Mouse (Mus musculus) embryonic fibroblast, embryonic 13.5 days (primary cell): ENCODE data around the gene Unc119b. TPM values are rescaled to one million over a fixed set of nuclear protein-coding genes. Genes with fewer than 3 reads are reported as not detected.

Experiments used
- H3K27ac ChIP-seq: 2 replicates; pipeline ENCODE4 v1.5.1; 2012; ENCODE audit warnings: low read length, control low read depth, inconsistent platforms; ENCODE audit not compliant: insufficient read depth
- H3K4me1 ChIP-seq: 2 replicates; pipeline ENCODE4 v1.6.1; 2011; ENCODE audit warnings: low read length; ENCODE audit not compliant: control insufficient read depth, insufficient read depth
- H3K4me3 ChIP-seq: 2 replicates; pipeline ENCODE4 v1.5.1; 2011; ENCODE audit warnings: mild to moderate bottlenecking, control low read depth, low read length; ENCODE audit not compliant: insufficient read depth
- CTCF ChIP-seq: IDR thresholded peaks from 2 replicates; pipeline ENCODE4 v1.5.1; 2011; ENCODE audit warnings: mild to moderate bottlenecking, control low read depth, low read length, moderate library complexity, borderline replicate concordance; ENCODE audit not compliant: insufficient read depth
- POLR2A ChIP-seq: IDR thresholded peaks from 2 replicates; pipeline ENCODE4 v1.6.1; 2011; ENCODE audit warnings: low read depth, mild to moderate bottlenecking, control low read depth, low read length, moderate library complexity
- polyA plus RNA-seq: library from polyadenylated mRNA; stranded (reverse); fragments of >200 nt; gene quantifications from 2 replicates; pipeline ENCODE4 v1.2.4, GENCODE M21; 2011; ENCODE audit warnings: low read depth; ENCODE audit not compliant: missing spikeins, insufficient read length

The Unc119b gene
- polyA plus RNA-seq, 1 experiment: 19.8 TPM

GRCm38 (mm10) chr5:115099991-115100390 is 34.8 kb downstream of the Unc119b start:
- TF ChIP-seq CTCF (no peak), POLR2A (no peak)
- Histone ChIP-seq H3K4me3 (no peak overlapping the region), H3K27ac (no peak overlapping the region), H3K4me1 (no peaks in the 10 kb centered on the region)

- Histone ChIP-seq H3K27ac (no peak overlapping the region), H3K4me1 (no peaks in the 10 kb centered on the region), H3K4me3 (no peak overlapping the region)
- no peak for TF ChIP-seq POLR2A
- no peak for TF ChIP-seq CTCF
These were observed 35.2 kb downstream of the Unc119b start for GRCm38 (mm10) chr5:115099530-115099929.

GRCm38 (mm10) chr5:115098195-115098594 is 36.6 kb downstream of the Unc119b start, which contains the start of gene Gm10401:
Gene Gm10401 (minus strand): TSS chr5:115098295.
- Histone ChIP-seq H3K4me1 (no peaks in the 10 kb centered on the region), H3K27ac (no peak within 1 kb of the TSS), H3K4me3 (no peak within 1 kb of the TSS)
- TF ChIP-seq CTCF: no peak
- no peak for TF ChIP-seq POLR2A

- no peak for TF ChIP-seq POLR2A
- H3K4me1 ChIP-seq: peaks cover 3% of the 10 kb centered on the region; the same call in 1 of the 2 replicates
- no peak overlapping the region for H3K27ac ChIP-seq
- H3K4me3 ChIP-seq: no peak overlapping the region
These were observed 43.0 kb downstream of the Unc119b start for GRCm38 (mm10) chr5:115091776-115092175.

GRCm38 (mm10) chr5:115091015-115091414 is 43.8 kb downstream of the Unc119b start:
- TF ChIP-seq POLR2A (no peak), CTCF (no peak)
- Histone ChIP-seq H3K27ac (no peak overlapping the region), H3K4me3 (no peak overlapping the region), H3K4me1 (peaks cover 3% of the 10 kb centered on the region; the same call in 1 of the 2 replicates)

GRCm38 (mm10) chr5:115089592-115090268 is 45.0 kb downstream of the Unc119b start:
- TF ChIP-seq POLR2A: no peak
- no peak overlapping the region for H3K27ac ChIP-seq
- H3K4me1 ChIP-seq: peaks cover 3% of the 10 kb centered on the region; the same call in 1 of the 2 replicates
- H3K4me3 ChIP-seq: no peak overlapping the region

GRCm38 (mm10) chr5:115085675-115086074 is 49.1 kb downstream of the Unc119b start:
- H3K27ac ChIP-seq: no peak overlapping the region
- H3K4me3 ChIP-seq: no peak overlapping the region
- H3K4me1 ChIP-seq: no peaks in the 10 kb centered on the region
- TF ChIP-seq POLR2A: no peak
- no peak for TF ChIP-seq CTCF

GRCm38 (mm10) chr5:115083492-115083891 is 51.3 kb downstream of the Unc119b start:
- H3K4me3 ChIP-seq: no peak overlapping the region
- TF ChIP-seq POLR2A (no peak), CTCF (no peak)
- no peaks in the 10 kb centered on the region for H3K4me1 ChIP-seq
- no peak overlapping the region for H3K27ac ChIP-seq

GRCm38 (mm10) chr5:115081636-115082035 is 53.1 kb downstream of the Unc119b start:
- Histone ChIP-seq H3K27ac (no peak overlapping the region), H3K4me3 (no peak overlapping the region), H3K4me1 (no peaks in the 10 kb centered on the region)
- no peak for TF ChIP-seq CTCF
- TF ChIP-seq POLR2A: no peak

- TF ChIP-seq CTCF (peak; percentile 34; the same call in 1 of the 2 replicates), POLR2A (no peak)
- H3K4me1 ChIP-seq: peaks cover 10% of the 10 kb centered on the region
- H3K4me3 ChIP-seq: no peak overlapping the region
- no peak overlapping the region for H3K27ac ChIP-seq
These were observed 58.5 kb downstream of the Unc119b start for GRCm38 (mm10) chr5:115076144-115076901.
